Mouse (Mus musculus): Measurements from ENCODE around the gene Ndufv1. TPM values are rescaled to one million over a fixed set of nuclear protein-coding genes. Genes with fewer than 3 reads are reported as not detected.
A peak's percentile ranks its signal among the peaks of the same experiment; 100 is the strongest.

Gene Ndufv1
- total RNA-seq, 2 experiments from 2014 or later: 209 to 221 TPM

DNA sequence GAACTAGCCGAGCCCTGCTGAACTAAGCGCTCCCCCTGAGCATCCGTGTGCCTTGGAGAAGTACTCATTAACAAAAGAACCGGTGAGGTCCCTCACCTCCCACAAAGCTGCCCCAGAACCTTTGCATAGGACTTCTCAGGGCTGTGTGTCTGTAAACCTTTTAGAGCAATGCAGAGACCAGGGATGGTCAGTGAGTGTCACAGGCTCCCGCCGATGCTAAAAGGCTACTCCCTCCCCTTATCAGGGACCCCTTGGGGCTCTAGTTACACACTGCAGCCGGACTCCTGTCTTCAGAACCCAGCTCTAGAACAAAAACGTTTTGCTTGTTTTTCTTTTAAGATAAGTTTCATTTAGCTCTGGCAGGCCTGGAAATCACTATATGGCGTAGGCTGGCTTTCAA, 460 bp upstream of the Ndufv1 start:
- no peak for DNase-seq (ENCODE audit: extremely low spot score in 1 of 2, low spot score in 2 of 2)
- intact Hi-C loops (cut with DNase I): loop anchor here (2.0 to 10.0 kb wide), 2 partner anchors 66 to 212 kb away; no protein-coding TSS in a partner anchor

- intact Hi-C loops (cut with DNase I): loop anchor here (10.0 kb wide), 1 partner anchor 214 kb away; no protein-coding TSS in a partner anchor
- no peak for DNase-seq (ENCODE audit: extremely low spot score in 1 of 2, low spot score in 2 of 2)
Measured at GRCm38 (mm10) chr19:4011086-4011485, 1.5 kb downstream of the Ndufv1 start.

GRCm38 (mm10) chr19:4005971-4006370, 6.6 kb downstream of the Ndufv1 start:
- DNase-seq (ENCODE audit: extremely low spot score in 1 of 2, low spot score in 2 of 2): no peak
- intact Hi-C loops (cut with DNase I): no loop called here

- DNase-seq (ENCODE audit: extremely low spot score in 1 of 2, low spot score in 2 of 2): no peak
- intact Hi-C loops (cut with DNase I): no loop called here
Measured at GRCm38 (mm10) chr19:4005091-4005490, 7.5 kb downstream of the Ndufv1 start.

DNA sequence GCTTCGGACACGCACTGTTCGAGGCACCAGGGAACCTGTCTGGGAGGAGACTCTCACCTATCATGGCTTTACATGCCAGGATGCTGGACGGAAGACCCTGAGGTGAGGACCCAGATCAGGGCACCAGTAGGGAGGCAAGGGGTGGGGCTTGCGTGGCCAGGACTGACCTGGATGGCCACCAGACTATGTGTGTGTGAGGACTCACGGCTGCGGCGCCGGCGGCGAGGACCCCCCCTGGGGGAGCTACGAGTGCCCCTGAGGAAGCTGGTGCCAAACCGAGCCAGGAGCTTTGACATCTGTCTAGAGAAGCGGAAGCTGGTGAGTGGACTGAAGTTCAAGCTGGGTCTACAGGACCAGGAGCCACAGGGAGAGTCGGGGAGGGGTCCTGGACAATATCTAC, 8.3 kb downstream of the Ndufv1 start:
- DNase-seq (ENCODE audit: extremely low spot score in 1 of 2, low spot score in 2 of 2): peak in 1 of 2 experiments; percentile 29
- intact Hi-C loops (cut with DNase I): no loop called here

DNA sequence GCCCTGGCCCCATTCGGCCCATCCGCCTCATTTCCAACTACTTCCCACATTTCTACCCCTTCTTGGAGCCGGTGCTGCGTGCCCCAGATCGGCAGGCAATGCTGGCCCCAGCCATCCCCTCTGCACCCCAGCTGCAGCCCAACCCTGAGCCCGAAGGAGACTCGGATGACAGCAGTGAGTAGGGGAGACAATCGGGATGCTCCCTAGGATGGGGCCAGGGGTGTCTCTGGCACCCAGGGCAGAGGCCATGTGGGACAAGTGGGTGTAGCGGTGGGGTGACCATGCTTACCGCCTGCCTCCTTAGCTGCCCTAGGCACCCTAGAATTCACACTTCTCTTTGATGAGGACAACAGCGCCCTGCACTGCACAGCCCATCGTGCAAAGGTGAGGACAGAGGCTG, 9.0 kb downstream of the Ndufv1 start:
- intact Hi-C loops (cut with DNase I): no loop called here
- peak in 1 of 2 experiments; percentile 22 for DNase-seq (ENCODE audit: extremely low spot score in 1 of 2, low spot score in 2 of 2)

DNA sequence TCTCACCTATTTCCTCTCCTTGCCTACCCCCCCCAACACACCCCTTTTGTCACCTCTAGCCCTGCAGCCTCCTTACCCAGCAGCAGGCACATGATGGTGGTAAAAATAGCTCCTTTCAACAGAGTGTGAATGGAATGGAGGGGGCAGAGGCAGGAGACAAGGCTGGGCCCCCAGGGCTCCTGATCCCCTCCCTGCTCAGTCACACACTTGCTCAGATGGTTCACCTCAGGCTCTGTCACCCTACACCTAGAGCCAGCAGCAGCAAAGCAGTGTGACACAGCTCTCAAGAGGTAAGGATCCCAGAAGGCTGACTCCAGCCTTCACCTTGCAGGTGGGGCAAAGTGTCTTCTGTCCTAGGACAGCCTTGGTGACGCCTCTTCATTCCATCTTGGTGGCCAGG, 9.5 kb downstream of the Ndufv1 start, which contains the start of gene Doc2g:
Gene Doc2g (plus strand): TSS at position 202 of the 400 bp plus-strand sequence.
- intact Hi-C loops (cut with DNase I): no loop called here
- DNase-seq (ENCODE audit: extremely low spot score in 1 of 2, low spot score in 2 of 2): peak in 1 of 2 experiments; percentile 18

GRCm38 (mm10) chr19:4001752-4002151, 10.9 kb downstream of the Ndufv1 start:
- intact Hi-C loops (cut with DNase I): no loop called here
- no peak for DNase-seq (ENCODE audit: extremely low spot score in 1 of 2, low spot score in 2 of 2)

DNA sequence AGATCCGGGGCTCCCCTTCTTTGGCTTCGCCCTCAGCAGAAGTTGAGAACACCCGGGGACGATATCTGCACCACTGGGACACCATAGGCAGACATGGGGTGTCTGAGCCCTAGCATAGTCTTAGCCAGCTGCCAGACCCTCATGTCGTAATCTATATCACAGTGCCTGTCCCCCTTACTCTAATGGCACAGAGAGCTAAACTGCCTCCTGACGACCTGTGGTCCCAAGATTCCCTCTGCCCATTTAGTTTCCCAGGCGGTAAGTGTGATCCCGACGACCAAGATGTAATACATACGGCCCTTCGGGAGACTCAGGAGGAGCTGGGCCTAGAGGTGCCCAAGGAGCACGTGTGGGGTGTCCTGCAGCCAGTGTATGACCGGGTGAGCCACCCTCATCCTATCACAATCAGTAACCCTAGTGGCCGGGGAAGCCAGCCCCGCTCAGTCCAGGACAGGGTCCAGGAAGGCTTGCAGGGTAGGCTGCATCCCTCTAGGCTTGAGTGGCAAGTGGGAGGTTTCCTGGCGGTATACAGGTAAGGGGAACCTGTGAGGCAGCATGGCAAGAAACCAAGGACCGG, 11.6 kb downstream of the Ndufv1 start:
- intact Hi-C loops (cut with DNase I): no loop called here
- peak in 1 of 2 experiments; percentile 28 for DNase-seq (ENCODE audit: extremely low spot score in 1 of 2, low spot score in 2 of 2)

DNA sequence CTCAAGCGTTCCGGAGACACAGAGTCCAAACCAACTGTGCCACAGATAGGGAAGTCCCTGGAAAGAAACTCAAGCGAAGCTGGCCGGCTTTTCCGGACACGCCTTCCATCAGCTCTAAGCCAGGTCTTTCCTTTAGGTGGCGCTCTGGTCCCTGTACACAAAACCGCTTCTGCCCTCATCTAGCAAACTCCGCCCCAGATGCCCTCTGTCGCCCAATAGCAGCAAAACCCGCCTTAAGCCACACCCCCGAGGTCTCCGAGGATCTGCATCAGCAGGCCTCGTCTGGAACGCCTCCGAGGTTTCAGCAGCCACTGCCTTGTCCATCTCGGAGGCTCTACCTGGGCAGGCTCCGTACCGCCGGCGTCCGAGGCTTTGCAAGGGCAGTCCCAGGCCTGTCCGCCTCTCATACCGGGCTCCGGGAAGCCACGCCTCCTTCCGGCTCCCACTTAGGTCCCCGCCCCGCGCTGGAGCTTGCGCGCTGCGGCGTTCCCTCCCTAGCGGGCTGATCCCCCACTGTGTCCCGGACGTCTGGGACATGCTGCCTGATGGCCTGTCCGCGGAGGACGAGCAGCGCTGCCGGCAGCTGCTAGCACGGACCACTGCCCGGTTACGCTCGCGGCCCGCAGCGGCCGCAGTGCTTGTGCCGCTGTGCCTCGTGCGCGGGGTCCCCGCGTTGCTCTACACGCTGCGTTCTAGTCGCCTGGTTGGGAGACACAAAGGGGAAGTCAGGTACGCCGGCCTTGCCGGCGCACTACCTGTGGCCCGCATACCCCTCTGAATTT, 12.3 kb downstream of the Ndufv1 start, which contains the start of the genes Nudt8 and Gm49405:
Gene Nudt8 (plus strand): TSS at position 462 of the 782 bp plus-strand sequence.
Gene Gm49405 (plus strand): TSS at position 508 of the 782 bp plus-strand sequence.
- DNase-seq (ENCODE audit: extremely low spot score in 1 of 2, low spot score in 2 of 2): peak; percentile 94 to 97
- intact Hi-C loops (cut with DNase I): no loop called here

DNA sequence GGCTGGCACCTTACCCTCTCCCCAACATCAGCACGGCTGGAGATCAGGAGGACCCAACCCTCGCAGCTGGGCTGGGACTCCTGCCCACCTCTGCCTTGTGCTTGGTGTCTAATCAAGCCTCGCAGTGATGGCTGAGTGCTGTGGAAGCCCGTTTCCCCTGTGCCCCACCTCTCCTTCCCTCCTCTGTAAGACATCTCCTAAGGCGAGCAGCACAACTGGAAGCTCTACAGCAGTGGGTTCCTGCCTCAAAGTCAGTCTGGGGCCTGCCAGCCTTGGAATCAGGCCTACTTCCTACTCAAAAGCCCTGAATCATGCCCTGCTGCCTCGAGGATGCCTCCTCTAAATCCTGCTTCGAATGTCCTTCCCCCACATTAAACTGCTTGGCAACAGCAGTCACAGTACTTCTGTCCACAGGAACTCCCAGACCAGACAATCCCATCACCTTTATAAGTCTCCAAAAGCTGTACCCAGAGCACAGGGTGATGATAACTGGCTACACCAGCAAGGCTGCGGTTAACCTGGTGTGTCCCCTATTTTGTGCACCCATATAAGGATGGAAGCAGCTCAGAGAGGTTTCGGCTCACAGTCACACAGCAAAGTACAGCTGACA, 13.4 kb downstream of the Ndufv1 start:
- intact Hi-C loops (cut with DNase I): no loop called here

DNA sequence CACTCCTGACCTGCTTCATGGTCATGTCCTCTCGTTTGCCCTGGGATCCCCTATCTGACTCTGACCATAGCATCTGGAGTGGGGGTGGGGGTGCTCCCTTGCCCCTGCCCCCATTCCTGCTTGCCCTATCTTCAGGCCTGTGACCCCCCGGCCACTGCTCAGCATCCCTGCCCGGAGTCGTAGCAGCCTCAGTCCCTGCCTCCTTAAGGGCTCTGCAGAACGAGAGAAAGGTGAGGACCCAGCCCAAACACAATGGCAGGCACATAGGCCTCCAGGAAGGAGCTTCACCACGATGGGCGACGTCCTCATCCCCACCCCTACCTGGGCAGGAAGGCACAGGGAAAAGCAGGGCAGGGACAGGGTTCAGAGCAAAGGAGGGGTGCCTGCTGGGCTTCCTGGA, 14.3 kb downstream of the Ndufv1 start:
- intact Hi-C loops (cut with DNase I): no loop called here
- DNase-seq (ENCODE audit: extremely low spot score in 1 of 2, low spot score in 2 of 2): peak in 1 of 2 experiments; percentile 36

More for the DNA sequence above, 13.4 kb downstream of the Ndufv1 start:
- DNase-seq (ENCODE audit: extremely low spot score in 1 of 2, low spot score in 2 of 2): peak in 1 of 2 experiments; percentile 25

GRCm38 (mm10) chr19:3997231-3997630, 15.4 kb downstream of the Ndufv1 start:
- DNase-seq (ENCODE audit: extremely low spot score in 1 of 2, low spot score in 2 of 2): no peak
- intact Hi-C loops (cut with DNase I): no loop called here

DNA sequence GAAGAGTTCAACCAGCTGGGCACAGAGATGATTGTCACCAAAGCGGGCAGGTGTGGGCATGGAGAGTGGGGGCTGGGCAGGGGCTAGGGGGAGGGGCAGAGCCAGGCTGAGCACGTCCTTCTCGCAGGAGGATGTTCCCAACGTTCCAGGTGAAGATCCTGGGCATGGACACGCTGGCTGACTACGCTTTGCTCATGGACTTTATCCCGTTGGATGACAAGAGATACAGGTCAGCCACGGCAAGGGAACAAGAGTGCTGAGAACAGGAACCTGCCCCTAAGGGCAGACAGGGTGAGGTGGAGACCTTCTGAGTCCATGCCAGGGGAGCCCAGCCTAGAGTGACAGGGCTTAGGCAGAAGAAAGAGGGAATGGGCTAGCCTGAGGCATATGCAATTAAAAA, 15.9 kb downstream of the Ndufv1 start:
- no peak for DNase-seq (ENCODE audit: extremely low spot score in 1 of 2, low spot score in 2 of 2)
- intact Hi-C loops (cut with DNase I): no loop called here

GRCm38 (mm10) chr19:3996106-3996505, 16.5 kb downstream of the Ndufv1 start:
- no peak for DNase-seq (ENCODE audit: extremely low spot score in 1 of 2, low spot score in 2 of 2)
- intact Hi-C loops (cut with DNase I): no loop called here

DNA sequence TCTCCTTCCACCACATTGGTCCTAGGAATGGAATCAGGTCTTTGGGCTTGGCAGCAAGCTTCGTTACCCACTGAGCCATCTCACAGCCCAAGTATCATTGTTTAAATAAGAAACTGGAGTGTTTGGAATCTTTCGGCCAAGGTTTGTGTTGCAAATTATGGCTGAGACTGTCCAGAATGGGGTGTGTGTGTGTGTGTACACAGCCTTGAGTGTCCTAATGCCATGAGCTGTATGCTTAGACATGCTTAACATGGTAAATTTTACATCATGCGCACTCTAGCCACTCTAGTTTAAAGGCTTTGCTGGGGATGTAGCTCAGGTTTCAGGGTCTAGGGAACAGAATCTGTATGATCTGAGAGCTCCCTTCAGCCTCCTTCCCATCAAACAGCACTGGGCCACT, 17.1 kb downstream of the Ndufv1 start:
- intact Hi-C loops (cut with DNase I): no loop called here
- no peak for DNase-seq (ENCODE audit: extremely low spot score in 1 of 2, low spot score in 2 of 2)

DNA sequence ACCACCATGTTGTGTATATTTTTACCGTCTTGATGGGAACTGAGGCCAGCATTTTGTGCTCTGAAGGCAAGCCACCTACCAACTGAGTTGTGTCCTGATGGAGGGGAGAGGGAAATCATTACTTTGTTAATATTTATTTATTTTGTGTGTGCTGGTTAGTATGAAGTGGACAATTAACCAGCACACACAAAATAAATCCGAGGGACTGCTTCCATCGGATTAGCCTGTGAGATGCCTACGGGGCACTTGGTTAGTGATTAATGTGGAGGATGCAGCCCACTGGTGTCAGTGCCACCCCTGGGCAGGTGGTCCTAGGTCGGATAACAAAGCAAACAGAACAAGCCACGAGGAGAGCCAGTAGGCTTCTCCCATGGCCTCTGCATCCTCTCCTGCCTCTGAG, 17.7 kb downstream of the Ndufv1 start:
- intact Hi-C loops (cut with DNase I): no loop called here

DNA sequence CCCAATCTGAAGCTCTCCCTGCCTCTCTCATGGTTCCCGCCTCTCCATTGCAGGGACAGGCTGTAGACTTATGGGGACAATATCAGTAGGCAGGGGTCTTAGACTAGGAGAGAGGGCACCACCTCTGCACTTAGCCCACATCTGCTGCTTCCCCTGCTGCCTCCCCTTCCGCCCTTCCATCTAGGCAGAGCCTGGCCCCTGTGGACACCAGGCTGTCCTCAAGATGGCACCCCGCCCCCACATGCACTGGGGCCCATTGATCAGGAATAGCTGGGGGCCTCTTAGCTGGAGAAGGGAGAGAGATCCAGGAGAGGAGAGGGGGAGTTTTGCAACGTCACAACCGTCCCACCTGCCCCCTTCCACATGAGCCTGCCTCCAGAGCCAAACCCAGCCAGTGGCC, 20.2 kb downstream of the Ndufv1 start, which contains the start of gene Tbx10:
Gene Tbx10 (plus strand): TSS at position 337 of the 400 bp plus-strand sequence.
- intact Hi-C loops (cut with DNase I): no loop called here
- no peak for DNase-seq (ENCODE audit: extremely low spot score in 1 of 2, low spot score in 2 of 2)

More for the DNA sequence above, 17.7 kb downstream of the Ndufv1 start:
- DNase-seq (ENCODE audit: extremely low spot score in 1 of 2, low spot score in 2 of 2): no peak

DNA sequence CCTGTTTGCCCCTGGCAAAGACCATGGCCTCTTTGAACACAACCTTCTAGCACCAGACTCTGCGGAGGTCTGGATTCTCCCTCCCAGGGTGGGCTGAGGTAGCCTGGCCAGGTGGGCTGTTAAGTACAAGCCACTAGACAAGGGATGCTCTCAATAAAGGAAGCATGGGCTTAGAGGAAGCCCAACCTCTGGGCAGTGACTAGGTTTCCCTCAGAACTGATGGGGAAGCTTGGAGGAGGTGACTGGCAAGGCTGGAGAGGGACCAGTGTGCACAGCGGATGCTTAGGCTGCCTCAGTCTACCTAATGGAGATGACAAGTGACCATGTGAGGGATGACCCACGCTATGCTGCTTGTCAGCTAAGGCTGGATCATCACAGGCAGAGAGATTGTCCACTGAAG, 20.6 kb downstream of the Ndufv1 start:
- intact Hi-C loops (cut with DNase I): no loop called here
- no peak for DNase-seq (ENCODE audit: extremely low spot score in 1 of 2, low spot score in 2 of 2)
